Mouse (Mus musculus): ENCODE data around the gene Neurod1. TPM values are rescaled to one million over a fixed set of nuclear protein-coding genes. Genes with fewer than 3 reads are reported as not detected.

Gene Neurod1
- not detected in 3 replicates for total RNA-seq (2017)

DNA sequence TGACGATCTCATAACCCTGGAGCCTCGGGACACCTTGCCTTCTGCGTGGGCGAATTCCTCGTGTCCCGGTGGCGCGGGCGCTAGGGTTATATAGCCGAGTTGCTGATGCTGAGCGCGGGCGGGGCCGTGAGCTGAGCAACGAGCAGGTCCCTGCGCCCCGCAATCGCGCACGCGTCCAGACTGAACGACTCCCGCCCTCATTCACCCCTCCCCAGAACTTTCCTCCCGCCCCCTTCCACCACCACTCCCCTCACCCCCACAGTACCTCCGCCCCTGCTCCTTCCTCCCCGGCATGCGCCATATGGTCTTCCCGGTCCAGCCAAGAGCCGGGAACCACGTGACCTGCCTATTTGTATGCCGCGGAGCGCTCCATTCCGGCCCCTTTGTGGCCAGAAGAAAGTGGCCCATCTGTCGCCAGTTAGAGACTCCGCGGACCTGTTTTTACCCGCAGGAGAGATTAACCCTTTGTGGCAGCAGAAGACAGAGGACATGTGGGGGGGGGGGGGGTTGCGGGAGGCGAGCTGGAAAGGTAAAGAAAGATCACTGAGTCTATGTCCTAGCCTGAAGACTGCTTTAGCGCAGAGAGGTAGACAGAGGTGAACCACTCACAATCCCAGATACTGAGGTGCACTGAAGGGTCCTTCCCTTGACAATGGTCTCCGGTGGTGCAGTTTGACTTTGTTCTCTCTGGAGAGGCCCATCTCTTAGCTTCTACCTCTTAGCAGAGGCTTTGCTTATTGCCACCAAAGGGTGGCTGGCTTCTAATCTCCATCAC is at the start of gene Neurod1, which contains the start of gene Cerkl:
TSS of gene Neurod1 (minus strand) at position 177 of the 775 bp plus-strand sequence.
TSS of gene Cerkl (minus strand) at position 211 of the 775 bp plus-strand sequence.
- no peak for ATAC-seq (replicated peaks; ENCODE audit: insufficient number of reproducible peaks, low FRiP score, low TSS enrichment, poor library complexity, severe bottlenecking)

DNA sequence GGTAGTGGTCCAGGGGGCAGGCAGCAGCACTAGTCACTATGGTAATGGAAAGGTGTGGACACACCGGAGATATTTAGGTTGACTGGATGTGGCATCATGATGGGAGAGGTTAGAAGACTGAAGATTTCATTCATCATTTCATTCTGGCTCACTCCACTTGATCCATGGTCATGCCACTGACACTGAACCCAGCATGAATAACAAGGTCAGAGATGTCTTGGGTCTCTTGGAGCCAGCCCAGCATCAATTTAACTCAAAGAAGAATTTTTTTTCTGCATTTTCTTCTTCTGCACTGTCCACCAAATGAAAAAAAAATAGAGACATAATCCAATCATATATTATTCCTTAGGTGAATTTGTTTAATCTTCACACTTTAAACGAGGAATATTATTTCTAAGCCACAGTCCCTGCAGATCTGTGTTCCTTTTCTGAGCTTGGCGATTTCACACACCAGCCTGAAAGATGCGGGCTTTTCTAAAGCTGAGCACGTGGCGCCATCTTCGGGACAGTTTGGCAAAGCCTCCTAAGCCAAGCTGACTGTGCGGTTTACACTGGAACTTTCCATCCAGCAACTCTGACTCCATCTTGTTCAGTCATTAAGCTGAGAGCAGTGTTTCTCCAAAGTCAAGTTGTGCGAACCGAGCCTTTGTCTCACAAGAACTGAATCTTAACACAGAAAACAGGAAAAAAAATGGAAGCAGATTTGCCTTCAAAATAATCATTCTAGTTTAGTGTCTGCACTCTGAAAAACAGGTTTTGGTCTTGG is 42.6 kb upstream of the Neurod1 start:
- ATAC-seq (replicated peaks; ENCODE audit: insufficient number of reproducible peaks, low FRiP score, low TSS enrichment, poor library complexity, severe bottlenecking), result peak; percentile 73; the same call in 1 of the 2 replicates

DNA sequence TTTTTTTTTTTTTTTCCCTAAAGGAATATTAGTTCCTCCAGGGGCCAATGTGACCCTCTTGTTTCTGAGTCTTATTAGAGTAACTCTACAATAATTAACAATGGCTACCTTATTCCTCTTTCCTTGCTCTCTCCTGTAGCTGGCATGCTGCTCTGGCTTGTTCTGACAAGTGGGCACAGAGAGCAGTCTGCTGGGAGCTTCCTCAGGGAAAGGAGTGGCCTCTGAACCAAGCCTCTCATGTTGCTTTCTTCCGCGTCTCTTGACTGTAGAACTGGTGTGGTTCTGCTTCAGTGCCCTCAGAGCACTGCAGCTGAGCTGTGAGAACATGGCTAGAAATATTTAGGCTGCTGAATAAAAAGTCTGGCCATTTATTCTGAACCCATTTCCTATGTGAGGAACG is 28.6 kb upstream of the Neurod1 start:
- ATAC-seq (replicated peaks; ENCODE audit: insufficient number of reproducible peaks, low FRiP score, low TSS enrichment, poor library complexity, severe bottlenecking), result no peak

- ATAC-seq (replicated peaks; ENCODE audit: insufficient number of reproducible peaks, low FRiP score, low TSS enrichment, poor library complexity, severe bottlenecking), result no peak
Measured at GRCm38 (mm10) chr2:79482511-79482910, 26.0 kb upstream of the Neurod1 start.

DNA sequence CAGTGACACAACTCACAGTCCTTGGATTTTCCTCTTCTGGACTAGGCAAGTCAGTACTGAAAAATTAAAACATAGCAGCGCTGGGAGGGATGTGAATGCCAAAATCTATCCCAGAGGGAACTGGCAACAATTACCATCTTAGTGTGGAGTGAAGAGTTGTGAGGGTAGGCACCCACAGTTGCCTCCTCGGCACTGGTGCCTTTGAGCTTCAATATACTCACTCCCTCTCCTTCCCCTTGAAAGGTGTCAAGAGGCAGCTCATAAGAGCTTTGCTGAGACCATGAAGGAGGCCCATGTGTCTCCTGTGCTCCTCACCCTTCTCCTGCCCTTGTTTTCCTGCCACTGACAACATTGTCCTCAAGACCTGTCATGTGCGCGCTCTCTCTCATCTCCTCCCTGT is 5.9 kb upstream of the Neurod1 start:
- no peak for ATAC-seq (replicated peaks; ENCODE audit: insufficient number of reproducible peaks, low FRiP score, low TSS enrichment, poor library complexity, severe bottlenecking)

DNA sequence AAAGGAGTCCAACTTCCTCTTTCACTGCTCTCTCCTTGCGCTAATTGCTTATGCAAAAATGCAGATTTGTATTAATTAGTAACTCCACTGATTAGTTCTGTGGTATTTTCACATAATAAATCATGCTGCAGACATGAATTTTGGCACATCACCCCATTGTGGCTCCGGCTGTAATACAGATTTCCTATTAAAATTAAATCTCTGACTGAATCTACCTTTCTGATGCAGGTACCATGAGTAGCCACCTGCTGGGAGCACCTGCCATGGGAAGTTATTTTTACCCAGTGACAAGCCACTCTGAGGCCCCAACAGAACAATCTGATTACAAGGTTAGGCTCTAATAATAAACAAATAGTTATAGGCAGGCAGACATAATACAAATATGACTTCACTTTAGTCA is 5.3 kb upstream of the Neurod1 start:
- ATAC-seq (replicated peaks; ENCODE audit: insufficient number of reproducible peaks, low FRiP score, low TSS enrichment, poor library complexity, severe bottlenecking), result no peak

DNA sequence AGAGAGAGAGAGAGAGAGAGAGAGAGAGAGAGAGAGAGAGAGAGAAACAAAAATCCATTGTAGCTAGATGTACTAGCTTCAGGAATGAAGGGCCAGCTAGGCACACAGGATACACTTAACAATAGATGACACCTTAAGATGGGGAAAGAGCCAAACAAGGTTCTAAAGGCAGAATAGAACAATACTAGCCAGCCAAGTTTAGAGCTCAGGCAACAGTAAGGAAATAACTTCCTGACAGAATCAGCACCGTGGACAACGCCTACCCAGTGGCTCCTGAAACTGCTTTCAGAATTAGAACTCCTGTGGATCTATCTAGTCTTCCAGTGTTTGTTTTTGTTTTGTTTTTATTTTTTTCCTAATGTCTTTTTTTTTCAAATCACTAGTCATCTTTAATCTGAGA is 4.0 kb upstream of the Neurod1 start:
- no peak for ATAC-seq (replicated peaks; ENCODE audit: insufficient number of reproducible peaks, low FRiP score, low TSS enrichment, poor library complexity, severe bottlenecking)

GRCm38 (mm10) chr2:79460107-79460506 is 3.6 kb upstream of the Neurod1 start:
- ATAC-seq (replicated peaks; ENCODE audit: insufficient number of reproducible peaks, low FRiP score, low TSS enrichment, poor library complexity, severe bottlenecking), result no peak

- no peak for ATAC-seq (replicated peaks; ENCODE audit: insufficient number of reproducible peaks, low FRiP score, low TSS enrichment, poor library complexity, severe bottlenecking)
Measured at GRCm38 (mm10) chr2:79459061-79460045, 2.8 kb upstream of the Neurod1 start.

GRCm38 (mm10) chr2:79457932-79458331 is 1.4 kb upstream of the Neurod1 start:
- ATAC-seq (replicated peaks; ENCODE audit: insufficient number of reproducible peaks, low FRiP score, low TSS enrichment, poor library complexity, severe bottlenecking), result no peak

- no peak for ATAC-seq (replicated peaks; ENCODE audit: insufficient number of reproducible peaks, low FRiP score, low TSS enrichment, poor library complexity, severe bottlenecking)
Measured at GRCm38 (mm10) chr2:79457434-79457833, 883 bp upstream of the Neurod1 start.

- ATAC-seq (replicated peaks; ENCODE audit: insufficient number of reproducible peaks, low FRiP score, low TSS enrichment, poor library complexity, severe bottlenecking), result no peak
Measured at GRCm38 (mm10) chr2:79455646-79456045, 905 bp downstream of the Neurod1 start.

DNA sequence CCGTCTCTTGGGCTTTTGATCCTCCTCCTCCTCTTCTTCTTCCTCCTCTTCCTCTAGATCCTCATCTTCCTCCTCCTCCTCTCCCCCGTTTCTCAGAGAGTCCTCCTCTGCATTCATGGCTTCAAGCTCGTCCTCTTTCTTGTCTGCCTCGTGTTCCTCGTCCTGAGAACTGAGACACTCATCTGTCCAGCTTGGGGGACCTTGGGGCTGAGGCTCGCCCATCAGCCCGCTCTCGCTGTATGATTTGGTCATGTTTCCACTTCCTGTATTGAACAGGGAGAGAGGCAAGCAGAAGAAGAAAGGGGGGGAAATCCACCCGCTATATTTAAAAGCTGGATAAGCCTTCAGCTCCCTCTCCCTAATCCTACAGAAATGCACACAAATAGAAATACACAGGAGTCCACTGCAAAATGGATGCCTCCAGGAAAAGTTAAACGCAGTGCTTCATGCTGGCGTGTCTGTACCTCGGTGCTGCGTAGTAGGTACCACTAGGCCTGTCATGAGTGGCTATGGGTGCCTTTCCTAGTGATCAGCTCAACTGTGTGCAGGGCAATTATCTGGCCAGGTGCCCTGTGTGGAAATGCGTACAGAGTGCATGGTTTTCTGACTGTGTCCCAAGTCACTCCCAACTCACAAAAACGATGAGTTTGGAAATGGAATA is 1.6 kb downstream of the Neurod1 start:
- ATAC-seq (replicated peaks; ENCODE audit: insufficient number of reproducible peaks, low FRiP score, low TSS enrichment, poor library complexity, severe bottlenecking), result no peak

GRCm38 (mm10) chr2:79453901-79454781 is 2.4 kb downstream of the Neurod1 start:
- peak; percentile 22; the same call in 1 of the 2 replicates for ATAC-seq (replicated peaks; ENCODE audit: insufficient number of reproducible peaks, low FRiP score, low TSS enrichment, poor library complexity, severe bottlenecking)

DNA sequence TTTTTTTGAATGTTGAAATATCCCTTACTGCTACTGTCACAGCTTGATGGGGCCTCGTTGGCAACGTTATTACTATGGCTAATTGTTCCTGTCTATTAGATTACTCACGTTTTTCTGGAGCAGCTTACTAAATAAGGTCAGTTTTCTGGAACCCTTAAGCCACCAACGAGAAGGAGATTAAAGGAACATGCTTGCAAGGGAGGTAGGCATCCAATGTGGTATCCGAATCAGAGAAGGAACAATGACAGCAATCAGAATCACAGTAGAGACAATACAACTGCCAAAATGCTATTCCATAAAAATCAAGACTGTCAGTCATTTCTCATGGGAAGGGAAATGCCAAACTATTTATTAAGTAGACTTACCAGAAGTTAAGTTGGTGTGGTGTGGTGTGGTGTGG is 5.1 kb downstream of the Neurod1 start:
- no peak for ATAC-seq (replicated peaks; ENCODE audit: insufficient number of reproducible peaks, low FRiP score, low TSS enrichment, poor library complexity, severe bottlenecking)

GRCm38 (mm10) chr2:79450684-79451394 is 5.7 kb downstream of the Neurod1 start:
- ATAC-seq (replicated peaks; ENCODE audit: insufficient number of reproducible peaks, low FRiP score, low TSS enrichment, poor library complexity, severe bottlenecking), result no peak

DNA sequence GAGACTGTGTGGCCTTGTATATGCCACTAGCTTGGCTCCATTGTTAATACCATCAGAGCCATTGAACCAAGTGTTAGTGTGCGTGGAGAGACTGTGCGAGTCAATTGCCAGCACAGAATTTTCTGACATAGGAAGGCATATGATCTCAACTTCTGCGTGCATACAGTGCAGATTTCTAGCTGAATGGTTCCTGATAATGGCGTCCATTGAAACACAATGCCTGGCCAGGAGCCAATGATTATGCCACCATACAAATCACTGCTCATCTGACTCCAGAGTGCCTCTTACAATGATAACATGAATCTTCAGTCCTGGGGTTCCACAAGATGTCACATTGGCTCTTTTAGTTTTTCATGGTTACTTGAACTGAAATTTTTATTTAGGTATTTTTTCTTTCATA is 7.2 kb downstream of the Neurod1 start:
- ATAC-seq (replicated peaks; ENCODE audit: insufficient number of reproducible peaks, low FRiP score, low TSS enrichment, poor library complexity, severe bottlenecking), result no peak
